Mouse (Mus musculus): Measurements from ENCODE around the gene Gm21409. TPM values are rescaled to one million over a fixed set of nuclear protein-coding genes. Genes with fewer than 3 reads are reported as not detected.
"Not testable (repeated sequence)": the region's sequence is repeated elsewhere in the genome, so short reads cannot be mapped to it uniquely, and the experiment has no call there.

The Gm21409 gene
- not detected in 2 replicates for polyA plus RNA-seq (2015; fragmentation: Nextera tagmentation; extraction: Ambion mirVana)

DNA sequence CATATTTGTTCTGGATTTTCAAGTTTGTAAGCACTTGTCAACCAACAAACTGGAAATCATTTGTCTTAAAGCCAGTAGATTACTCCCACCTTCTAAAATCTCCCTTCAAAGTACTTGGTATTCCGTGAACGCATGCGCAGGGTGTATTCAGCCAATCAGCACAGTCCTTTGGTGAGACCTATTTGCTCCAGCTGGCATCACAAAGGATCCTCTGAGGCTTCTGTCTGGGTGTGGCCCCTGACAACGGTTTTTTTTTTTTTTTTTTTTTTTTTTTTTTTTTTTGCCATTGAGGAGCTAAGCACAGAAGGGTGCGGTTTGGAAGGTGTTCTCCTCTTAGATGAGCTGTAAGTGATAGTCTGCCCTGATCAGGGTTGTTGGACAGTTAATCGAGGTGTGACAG, at the start of gene Gm21409:
Gene Gm21409 (plus strand): TSS at position 301 of the 400 bp plus-strand sequence.
- not testable (repeated sequence) for ATAC-seq; H3K9ac ChIP-seq (replicated peaks; ENCODE audit: low read depth, low read length); H3K36me3 ChIP-seq (ENCODE audit: control insufficient read depth, insufficient read depth); H3K4me2 ChIP-seq (ENCODE audit: low read length); H3K4me3 ChIP-seq (replicated peaks; ENCODE audit: low read length); H3K9me3 ChIP-seq (ENCODE audit: control insufficient read depth, low read length); H3K27ac ChIP-seq (ENCODE audit: low read length); H3K27me3 ChIP-seq (replicated peaks; ENCODE audit: control insufficient read depth, insufficient read depth, low read length); H3K4me1 ChIP-seq (replicated peaks; ENCODE audit: control insufficient read depth, insufficient read depth, low read length)
- no CpG with 5 or more reads among the region's 6 CpGs for WGBS

Other genes with a start within 250 kb of the Gm21409 start
- not detected in 2 replicates for gene Gm21394, start 181.8 kb upstream of the Gm21409 start, polyA plus RNA-seq (2015; fragmentation: Nextera tagmentation; extraction: Ambion mirVana)